Mouse (Mus musculus): ENCODE results near the gene Phldb2.

Gene Phldb2

GRCm38 (mm10) chr16:45832747-45833108 is 120.7 kb downstream of the Phldb2 start:
- no peak for DNase-seq

- DNase-seq: no peak
Observed at GRCm38 (mm10) chr16:45832061-45832746, 121.2 kb downstream of the Phldb2 start.

- DNase-seq: no peak
Observed at GRCm38 (mm10) chr16:45831094-45831872, 122.1 kb downstream of the Phldb2 start.

GRCm38 (mm10) chr16:45830096-45830866 is 123.1 kb downstream of the Phldb2 start:
- no peak for DNase-seq

- no peak for DNase-seq
Observed at GRCm38 (mm10) chr16:45825309-45825708, 128.1 kb downstream of the Phldb2 start.

GRCm38 (mm10) chr16:45824025-45824424 is 129.4 kb downstream of the Phldb2 start:
- no peak for DNase-seq

GRCm38 (mm10) chr16:45819911-45820310 is 133.5 kb downstream of the Phldb2 start:
- DNase-seq: no peak

- no peak for DNase-seq
Observed at GRCm38 (mm10) chr16:45817795-45818194, 135.6 kb downstream of the Phldb2 start.

GRCm38 (mm10) chr16:45816670-45817069 is 136.7 kb downstream of the Phldb2 start:
- DNase-seq: no peak

GRCm38 (mm10) chr16:45814611-45815010 is 138.8 kb downstream of the Phldb2 start:
- no peak for DNase-seq

GRCm38 (mm10) chr16:45811788-45812187 is 141.6 kb downstream of the Phldb2 start:
- DNase-seq: no peak

GRCm38 (mm10) chr16:45810829-45811326 is 142.5 kb downstream of the Phldb2 start:
- no peak for DNase-seq

- no peak for DNase-seq
Observed at GRCm38 (mm10) chr16:45810155-45810554, 143.2 kb downstream of the Phldb2 start.

- no peak for DNase-seq
Observed at GRCm38 (mm10) chr16:45804708-45805107, 148.7 kb downstream of the Phldb2 start.

GRCm38 (mm10) chr16:45800406-45800805 is 153.0 kb downstream of the Phldb2 start:
- DNase-seq: no peak

GRCm38 (mm10) chr16:45799150-45799549 is 154.2 kb downstream of the Phldb2 start:
- no peak for DNase-seq

GRCm38 (mm10) chr16:45798591-45798990 is 154.8 kb downstream of the Phldb2 start:
- DNase-seq: no peak

- no peak for DNase-seq
Observed at GRCm38 (mm10) chr16:45796815-45797214, 156.6 kb downstream of the Phldb2 start.

- no peak for DNase-seq
Observed at GRCm38 (mm10) chr16:45795188-45795693, 158.2 kb downstream of the Phldb2 start.

GRCm38 (mm10) chr16:45792781-45793180 is 160.6 kb downstream of the Phldb2 start:
- DNase-seq: no peak

- DNase-seq: no peak
Observed at GRCm38 (mm10) chr16:45791286-45791685, 162.1 kb downstream of the Phldb2 start.

GRCm38 (mm10) chr16:45789311-45789710 is 164.1 kb downstream of the Phldb2 start:
- DNase-seq: no peak

- no peak for DNase-seq
Observed at GRCm38 (mm10) chr16:45787650-45788049, 165.7 kb downstream of the Phldb2 start.
